Mouse (Mus musculus) kidney, adult 2 months (tissue): ENCODE data around the gene Zbtb9.
"Not testable (repeated sequence)": the region's sequence is repeated elsewhere in the genome, so short reads cannot be mapped to it uniquely, and the experiment has no call there.

Experiments used
- CTCF ChIP-seq: fragments of 200-500 bp; conservative IDR thresholded peaks from 2 replicates; pipeline ENCODE4 v1.5.1; 2011; ENCODE audit warnings: low read depth, mild to moderate bottlenecking, control low read depth, low read length, moderate library complexity, mixed read lengths; ENCODE audit not compliant: insufficient read depth, insufficient read length
- POLR2A ChIP-seq: fragments of 200-500 bp; IDR thresholded peaks from one replicate; pipeline ENCODE4 v1.6.1; 2011; ENCODE audit warnings: low read depth, low read length, control low read depth

DNA sequence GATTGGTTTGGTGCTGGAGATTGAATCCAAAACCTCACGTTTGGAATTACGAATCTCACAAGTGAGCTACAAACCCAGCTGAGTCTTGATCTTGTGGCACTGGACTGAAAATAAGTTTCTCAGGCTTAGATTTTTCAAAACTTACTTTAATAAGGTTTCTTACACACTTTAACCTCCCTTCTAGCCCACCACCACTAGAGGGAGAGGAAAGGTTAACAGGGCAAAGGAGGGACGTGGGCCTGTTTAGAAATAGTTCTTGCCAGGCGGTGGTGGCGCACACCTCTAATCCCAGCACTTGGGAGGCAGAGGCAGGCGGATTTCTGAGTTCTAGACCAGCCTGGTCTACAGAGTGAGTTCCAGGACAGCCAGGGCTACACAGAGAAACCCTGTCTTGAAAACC lies 4.4 kb downstream of the Zbtb9 start:
- TF ChIP-seq CTCF, POLR2A: not testable (repeated sequence)
